Mouse (Mus musculus) adrenal gland, postnatal 14 days (tissue): ENCODE measurements at regions not wholly inside any gene's neighbourhood (a gene's known extent, or its start where the extent isn't known, plus 50 kb on each side); places are given as distances from the start of the nearest gene placed in this dataset.

Experiments
- DNase-seq: peaks from one replicate; pipeline ENCODE4 v3.0.0; 2021; ENCODE audit warnings: mixed read lengths

DNA sequence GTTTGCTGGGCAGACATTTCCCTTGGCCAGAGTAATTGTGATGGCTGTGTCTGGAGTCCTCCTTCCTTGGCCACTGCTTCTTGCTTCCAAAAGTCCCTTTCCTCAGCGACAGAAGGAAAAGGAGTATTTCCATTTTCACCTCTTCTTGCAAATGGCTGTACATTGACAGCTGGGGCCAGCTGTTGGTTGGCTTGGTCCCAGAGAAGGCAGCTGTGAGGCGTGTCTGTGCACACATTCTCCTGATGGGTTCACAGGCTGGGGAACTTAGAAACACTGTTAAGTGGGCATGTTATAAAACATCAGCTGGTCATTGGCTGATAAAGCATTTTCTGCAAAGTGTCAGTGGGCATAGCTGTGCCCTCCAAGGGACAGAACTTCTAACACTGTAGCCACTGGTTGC is 290.4 kb upstream of the Trpc7 start:
- DNase-seq: no peak

DNA sequence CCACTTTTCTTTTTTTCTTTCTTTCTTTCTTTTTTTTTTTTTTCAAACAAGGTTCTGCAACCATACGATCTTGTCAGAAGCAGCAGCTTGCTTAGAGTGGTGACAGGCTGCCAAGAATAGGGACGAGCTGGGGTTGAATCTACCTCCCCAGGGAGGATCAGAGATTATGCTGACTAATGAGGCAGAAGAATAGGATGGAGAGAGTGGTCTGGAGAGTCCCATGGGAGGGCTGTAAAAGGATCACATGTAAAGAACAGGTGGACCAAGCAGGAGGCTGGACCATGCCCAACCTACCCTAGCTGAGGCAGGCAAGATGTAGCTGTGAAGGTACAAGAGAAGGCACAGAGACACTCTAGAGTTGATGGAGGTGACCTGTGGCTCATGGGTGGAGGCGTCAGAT is 274.4 kb upstream of the Trpc7 start:
- no peak for DNase-seq

DNA sequence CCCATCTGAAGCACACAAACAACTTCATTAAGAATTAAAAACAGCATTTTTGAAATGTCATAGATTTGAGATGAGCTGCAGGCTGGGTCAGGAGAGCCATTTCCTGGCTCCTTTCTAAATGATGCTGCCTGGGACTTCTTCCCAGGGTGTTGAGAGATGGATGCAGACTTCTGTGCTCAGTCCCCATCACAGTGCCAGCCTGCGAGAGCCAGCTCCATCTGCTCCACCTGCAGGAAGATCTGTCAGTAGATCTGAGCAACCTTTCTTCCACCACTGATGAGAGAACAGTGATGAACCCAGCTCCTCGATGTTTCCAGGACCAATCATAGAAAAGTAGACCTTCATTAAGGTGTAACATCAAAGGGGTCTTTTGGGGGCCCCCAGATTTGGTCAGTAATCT is 273.8 kb upstream of the Trpc7 start:
- DNase-seq: no peak

DNA sequence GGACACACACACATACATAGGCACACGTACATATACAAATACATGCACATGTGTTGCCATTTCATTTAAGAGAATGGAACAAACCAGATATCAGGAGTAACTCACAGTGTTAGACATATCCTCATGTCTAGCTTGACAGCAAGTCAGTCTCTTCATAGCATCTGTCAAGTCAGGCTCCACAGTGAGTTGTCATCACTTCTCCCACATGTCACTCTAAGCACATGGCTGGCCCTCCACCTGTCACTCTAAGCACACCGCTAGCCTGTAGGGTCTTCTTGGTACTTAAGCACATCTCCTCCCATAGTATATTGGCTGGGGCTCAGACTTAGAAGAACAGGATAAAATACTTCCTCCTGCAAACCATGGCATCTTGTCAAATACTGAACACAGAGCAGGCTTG is 269.6 kb upstream of the Trpc7 start:
- DNase-seq: no peak

DNA sequence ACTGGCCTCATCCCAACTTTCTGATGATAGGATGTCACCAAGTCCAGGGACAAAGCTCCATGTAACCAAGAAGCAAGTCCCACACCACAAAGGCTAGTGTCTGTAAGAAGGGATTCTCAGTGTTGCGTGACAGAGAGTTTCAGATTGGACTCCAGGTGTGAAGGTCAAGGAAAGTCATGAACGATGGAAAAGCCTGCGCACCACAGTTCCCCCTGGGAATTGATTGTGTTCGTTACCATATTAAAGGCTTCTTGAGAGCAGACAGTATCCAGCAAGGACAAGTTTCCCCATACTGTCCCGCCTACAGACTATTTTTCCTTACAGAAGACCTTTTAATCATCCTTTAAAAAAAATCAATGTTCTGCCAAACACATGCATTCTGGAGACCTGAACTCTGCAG is 257.0 kb upstream of the Trpc7 start:
- DNase-seq: no peak

DNA sequence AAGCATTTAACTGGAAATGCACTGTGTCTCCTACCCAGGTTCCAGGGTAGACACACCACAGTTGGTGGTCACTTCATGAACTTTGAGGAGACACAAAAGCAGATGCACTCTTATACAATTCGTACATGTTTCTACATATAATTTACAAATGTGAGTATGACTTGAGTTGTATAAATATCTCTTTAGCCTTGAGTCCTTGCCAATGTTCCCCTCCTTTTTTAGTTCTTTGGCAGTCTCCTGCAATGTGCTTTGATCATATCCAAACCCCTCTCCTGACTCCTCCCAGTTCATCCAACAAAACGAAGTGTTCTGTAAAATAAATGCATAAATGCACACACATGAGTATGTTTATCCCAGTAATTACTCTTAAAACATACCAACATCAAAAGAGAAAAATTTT is 251.8 kb upstream of the Trpc7 start:
- DNase-seq: peak; percentile 6

DNA sequence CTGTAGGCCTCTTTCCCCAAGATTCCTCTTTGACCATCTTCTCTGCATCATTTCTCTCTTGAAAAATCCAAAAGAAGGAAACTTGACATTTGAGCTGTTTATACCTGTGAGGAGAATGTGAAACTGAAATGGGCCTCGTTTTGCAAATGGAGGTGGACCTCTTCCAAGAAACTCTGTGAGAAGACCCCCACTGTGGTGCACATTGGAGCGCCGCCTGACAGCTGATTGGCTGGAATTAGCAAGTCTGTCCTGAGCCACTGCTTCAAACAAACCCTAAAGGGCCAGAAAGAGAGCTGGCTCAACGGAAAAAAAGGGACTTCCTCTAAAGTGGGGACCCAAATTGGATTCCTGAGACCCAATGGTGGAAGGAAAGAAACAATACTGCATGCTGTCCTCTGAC is 250.9 kb upstream of the Trpc7 start:
- no peak for DNase-seq

DNA sequence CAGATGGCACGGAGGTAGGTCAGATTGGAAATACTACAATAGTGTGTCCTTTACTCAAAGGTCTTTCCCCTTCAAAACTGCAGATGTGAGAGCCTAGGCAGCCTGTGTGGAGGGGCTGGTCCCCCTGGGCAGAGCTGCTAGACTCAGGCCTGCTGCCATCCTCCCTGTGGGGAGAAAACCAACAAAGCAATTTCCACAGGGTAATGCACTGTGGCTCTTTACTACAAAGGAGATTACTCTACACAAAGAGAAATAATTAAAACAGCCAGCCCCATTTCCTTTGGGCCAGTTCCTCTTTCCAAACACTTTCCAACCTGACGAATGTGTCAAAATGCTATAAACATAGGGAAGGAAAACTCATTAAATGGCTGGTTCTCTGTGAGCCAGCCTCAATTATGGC is 250.0 kb upstream of the Trpc7 start:
- DNase-seq: no peak

DNA sequence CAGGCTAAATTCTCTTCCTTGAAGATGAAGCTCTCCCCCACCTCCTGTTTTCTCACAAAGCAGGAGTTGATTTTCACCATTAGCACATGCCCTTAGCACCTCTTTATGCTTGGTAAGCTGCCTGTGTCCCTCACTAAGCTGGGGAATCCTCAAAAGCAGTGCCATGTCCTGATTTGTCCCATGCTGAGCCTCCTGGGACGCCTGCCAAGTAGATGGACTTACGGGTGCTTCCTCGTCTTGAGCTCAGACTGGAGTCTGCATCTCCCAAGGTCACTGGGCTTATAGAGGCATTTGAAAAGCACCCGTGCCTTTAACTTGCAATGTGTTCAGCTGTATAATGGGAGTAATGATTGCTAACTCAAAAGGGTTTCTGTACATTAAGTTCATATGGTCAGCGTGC is 247.1 kb upstream of the Trpc7 start:
- peak; percentile 16 for DNase-seq

DNA sequence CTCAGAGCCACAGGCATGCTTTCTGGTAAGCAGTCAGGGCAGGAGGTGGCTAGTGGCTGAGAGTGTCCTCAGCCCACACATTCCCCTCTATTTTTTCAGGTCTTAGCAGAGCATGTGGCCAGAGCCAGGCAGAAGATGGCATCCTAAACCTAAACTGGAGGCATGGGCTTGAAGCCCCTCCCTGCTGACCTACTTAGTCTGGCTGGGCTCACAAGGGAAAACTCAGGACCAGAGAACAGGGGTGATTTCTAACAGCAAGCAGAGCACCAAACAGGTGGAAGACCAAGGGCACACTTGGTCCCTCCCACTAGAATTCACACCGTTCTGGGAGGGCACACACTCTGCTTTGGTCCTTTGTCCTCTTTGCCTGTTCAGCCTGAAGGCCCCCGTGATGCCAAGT is 246.6 kb upstream of the Trpc7 start:
- no peak for DNase-seq

DNA sequence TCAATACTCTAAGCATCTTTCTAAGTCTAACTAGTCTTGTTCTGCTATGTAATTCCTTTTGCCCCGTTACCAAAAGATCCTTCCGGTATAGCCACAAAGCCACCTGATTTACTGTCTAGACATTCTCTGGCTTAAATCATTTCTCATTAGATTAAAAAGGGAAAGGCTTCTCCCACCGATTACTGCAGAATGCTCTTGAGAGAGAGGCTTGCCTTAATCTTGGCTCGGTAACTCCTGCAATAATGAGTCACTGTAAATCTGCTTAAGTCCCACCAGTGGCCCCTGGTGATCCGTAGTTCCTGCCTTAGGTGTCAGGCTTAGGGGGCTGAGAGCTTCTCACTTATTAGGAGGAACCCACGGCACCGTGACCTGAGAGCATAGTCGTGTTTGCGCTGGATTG is 220.1 kb upstream of the Trpc7 start:
- DNase-seq: no peak

DNA sequence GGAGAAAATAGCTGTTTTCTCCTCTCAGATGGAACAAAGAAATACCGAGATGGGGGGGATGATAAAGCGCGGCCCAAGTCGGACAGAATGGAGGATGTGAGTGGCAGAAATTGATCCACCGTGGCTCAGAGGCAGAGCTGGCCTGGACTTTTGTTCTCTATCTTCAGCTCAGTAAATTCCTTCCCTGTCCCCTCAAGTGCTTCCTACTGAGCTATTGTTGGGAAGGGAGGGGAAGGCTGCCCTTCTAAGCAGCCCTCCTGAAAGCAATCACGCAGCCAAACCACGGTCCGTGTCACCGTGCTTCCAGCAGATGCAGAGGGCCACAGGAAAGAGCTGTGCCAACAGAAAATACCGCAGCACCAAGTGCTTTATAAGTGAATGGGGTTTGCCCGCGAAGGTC is 212.2 kb upstream of the Trpc7 start:
- DNase-seq: no peak

DNA sequence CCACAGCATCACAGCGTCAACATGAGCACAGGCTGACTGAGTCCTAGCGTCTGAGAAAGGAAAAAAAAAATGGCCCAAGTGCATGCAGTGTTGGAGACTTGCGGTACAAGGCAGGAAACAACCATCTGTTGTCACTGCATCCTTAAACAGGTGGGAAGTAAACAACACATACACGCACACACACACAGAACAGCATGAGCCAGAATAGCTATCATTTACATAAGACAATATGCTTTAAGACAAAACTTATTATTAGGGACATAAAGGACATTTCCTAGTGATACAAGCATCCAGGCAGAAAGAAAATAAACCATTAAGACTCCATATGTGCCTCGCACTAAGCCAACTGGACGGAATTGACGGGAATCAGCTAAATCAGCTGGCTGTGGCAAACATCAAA is 203.8 kb upstream of the Trpc7 start:
- no peak for DNase-seq

DNA sequence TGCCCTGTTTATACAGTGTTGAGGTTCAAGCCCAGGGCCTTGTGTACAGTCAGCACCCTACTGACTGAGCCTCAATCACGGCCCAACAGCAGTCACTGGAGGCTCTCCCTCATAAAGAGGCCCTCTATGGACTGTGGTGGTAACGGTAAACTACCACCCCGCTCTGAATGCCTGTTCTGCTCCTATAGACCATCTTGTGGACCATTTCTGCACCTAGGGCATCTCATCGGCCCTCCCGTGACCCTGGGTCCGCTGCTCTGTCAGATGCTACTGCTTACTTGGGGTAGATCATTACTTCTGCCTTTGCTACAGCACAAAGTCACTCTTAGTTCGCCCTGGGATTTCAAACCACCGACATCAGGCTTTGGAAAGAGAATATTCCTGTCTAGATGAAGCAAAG is 196.1 kb upstream of the Trpc7 start:
- no peak for DNase-seq

DNA sequence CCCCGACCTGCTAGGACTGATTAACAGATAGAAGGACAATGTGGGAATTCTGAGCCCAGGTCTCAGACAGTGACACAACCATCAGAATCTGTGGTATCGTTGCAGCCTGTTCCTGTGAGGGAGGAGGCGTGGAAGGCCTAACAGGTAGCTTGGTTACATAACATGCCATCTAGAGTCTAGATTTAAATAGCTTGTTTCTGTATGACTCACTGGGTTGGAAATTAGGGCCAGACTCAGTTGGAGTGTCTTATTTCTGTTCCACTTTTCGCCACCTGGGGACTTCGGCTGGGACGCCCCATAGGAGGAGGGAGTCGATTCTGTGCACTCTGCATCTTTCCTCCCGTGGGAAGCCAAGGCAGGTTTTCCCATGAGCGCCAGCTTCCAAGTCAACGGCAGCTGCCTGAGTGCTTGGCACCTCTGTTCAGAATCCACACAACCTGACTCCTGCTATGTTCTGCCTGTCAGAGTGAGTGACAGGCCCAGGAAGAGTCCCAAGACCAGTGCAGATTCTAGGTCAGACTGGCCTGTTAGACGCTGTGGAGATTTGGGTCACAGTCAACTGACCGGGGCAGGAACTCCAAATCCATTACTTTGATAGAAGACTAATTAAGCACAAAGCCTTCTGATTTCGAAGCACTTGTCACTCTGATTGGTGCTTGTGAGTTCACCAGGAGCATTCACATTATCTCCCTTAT is 193.7 kb upstream of the Trpc7 start:
- DNase-seq: no peak

DNA sequence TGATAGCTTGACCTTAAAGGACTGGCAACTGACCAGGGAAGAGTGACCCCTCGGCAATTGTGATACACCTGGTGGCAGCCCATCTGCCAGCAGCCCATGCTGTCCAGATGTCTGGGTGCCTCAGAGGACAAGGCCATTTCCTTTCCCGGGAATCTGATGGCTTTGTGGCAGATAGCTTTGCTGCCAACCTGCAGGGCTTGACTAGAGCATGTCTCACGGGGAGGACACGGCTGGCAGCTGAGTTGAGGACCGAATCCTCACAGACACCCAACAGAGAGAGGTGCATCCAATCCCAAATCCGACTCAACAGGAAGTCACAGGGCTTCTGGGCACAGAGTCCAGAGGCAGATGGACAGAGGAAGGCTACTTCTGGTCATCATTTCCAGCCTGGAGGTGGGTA is 192.2 kb upstream of the Trpc7 start:
- no peak for DNase-seq

DNA sequence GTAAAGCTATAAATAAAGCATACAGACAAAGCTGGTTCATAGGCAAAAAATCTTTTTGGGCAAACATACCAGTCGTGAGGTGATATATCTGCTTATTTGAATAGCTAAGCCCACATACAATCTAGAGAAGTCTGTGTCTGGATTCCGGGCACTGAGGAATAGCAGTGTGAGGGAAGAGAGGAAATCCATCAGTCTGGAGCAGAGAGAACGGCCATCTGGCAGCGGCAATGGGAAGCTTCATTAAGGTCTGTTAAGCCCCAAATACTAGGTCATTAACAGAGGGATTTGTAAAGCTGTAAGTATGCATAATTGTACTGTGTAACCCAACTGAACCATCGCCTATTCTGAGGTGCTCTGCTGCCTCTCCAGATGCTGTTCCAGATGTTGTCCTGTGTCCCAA is 191.6 kb upstream of the Trpc7 start:
- DNase-seq: no peak

DNA sequence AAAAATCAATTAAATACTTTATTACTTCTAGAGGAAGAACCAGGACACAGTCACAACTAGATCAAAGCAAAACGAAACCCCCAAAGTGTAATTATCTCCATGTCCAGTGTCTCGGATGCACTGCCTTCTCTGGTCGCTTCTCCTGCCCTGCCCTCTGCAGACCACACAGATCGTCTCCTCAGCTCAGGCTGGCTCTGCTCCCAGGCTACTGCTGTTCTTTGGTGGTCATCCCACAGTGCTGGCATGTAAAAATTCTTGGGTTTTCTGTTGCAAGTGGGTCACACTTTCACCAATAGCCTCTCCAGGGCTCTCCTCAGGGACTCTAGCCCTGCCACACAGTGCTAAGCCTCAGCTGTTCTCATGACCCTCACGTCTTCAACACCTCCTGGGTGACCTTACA is 188.0 kb upstream of the Trpc7 start:
- DNase-seq: no peak

DNA sequence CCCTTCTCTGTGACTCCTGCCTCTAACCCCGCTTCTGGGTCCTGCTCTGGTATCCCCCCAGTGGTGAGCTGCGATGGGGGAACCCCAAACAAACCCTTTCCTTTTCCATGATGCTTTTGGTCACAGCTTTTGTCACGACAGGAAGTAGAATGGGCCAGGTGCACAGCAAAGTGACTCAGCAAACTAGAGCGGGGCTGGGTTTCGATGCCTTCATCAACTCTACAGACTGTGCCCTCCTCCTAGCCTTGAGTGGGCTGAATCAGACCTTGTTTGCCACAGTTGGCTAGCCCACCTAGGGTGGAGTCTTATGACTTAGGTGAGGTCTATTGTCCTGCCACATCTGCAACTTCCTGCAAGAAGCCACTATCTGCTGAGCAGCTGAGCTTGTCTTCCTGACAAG is 174.7 kb upstream of the Trpc7 start:
- no peak for DNase-seq

DNA sequence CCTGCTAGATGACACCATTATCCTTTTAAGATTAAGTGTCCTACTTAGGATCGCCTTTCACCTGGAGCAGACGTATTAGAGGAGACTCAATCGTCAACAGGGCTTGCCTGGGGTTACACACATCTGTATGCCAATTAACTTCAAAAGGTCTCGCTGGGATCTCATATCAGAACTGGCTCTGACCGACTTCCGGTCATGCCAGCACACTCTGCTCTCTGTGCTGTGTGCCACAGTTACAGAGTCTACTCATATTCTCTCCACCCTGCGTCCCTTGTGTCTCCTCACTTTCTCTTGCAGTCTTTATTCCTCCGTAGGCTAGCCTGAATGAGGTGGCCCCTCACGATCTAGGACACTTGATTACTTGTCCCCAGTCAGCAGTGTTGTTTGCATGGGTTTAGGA is 165.9 kb upstream of the Trpc7 start:
- no peak for DNase-seq

DNA sequence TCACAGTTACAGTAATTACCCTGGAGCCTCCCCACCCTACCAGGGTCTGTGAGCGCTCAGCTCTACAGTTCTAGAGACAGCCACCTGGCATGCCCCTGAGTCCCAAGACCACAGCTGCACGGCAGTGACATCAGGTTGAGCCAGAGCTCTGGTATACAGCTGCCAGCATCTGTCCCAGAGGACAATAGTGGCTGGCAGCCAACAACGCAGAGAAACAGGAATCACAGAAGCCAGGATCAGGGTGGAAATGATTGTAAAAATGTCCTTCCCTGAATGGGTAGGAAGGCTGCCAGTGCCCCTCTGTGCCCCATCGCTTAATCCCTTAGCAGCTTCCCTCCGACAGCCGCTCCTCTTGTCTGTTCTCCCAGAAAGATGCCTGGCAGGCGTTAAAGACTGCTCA is 165.3 kb upstream of the Trpc7 start:
- no peak for DNase-seq

DNA sequence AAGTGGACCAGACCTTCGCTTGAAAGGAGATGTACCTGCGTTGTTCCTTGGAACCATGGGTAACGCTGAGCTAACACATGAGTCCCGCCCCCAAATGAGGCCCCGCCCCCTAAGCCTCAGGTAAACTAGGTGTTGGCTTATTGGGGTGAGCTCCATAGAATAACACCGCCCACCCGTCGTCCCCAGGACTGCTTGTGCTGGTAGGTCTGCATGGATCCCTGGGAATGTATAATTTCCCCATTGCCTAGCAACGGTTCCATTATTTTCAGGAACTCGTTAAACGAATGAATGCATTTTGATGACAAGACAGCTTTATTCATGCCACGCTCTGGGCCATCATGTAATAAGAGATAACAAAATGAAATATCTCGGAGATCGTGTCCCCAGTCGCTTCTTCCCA is 161.0 kb upstream of the Trpc7 start:
- no peak for DNase-seq

DNA sequence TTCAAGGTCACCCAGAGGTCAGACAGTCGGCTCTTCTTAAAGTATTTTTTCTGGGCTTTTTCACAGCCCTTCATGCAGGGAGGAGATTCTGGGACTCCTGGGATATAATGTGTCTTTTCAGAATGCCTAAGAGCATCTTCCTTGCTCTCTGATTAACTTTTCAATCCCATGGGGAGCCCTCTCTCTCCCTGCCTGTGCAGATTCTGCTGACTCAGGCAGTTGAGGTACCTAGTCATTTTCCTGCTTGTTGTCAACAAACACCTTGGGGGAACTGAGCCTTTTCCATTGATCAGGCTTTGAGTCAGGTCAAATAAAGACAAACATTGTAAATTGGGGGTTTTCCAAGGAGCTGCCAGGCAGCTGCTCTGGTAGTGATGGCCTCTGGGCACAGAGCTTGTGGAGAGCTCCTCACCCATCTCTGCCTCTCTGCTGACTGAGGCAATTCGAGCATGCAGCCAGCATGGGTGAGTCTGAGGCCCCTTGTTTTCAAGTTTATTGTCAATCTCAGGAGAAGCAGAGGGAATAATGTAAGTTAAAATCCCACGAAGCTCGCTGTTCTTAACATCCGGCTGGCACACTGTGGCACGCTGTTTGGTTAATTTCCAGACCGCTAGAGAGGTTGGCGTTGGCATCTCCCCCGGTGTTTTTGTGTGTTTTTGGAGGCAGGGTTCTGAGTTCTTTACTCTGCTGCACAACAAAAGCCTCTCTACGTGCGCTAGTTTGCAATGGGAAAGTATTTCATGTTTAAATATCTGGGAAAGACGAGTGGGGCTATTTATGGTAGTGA is 159.8 kb upstream of the Trpc7 start:
- no peak for DNase-seq

DNA sequence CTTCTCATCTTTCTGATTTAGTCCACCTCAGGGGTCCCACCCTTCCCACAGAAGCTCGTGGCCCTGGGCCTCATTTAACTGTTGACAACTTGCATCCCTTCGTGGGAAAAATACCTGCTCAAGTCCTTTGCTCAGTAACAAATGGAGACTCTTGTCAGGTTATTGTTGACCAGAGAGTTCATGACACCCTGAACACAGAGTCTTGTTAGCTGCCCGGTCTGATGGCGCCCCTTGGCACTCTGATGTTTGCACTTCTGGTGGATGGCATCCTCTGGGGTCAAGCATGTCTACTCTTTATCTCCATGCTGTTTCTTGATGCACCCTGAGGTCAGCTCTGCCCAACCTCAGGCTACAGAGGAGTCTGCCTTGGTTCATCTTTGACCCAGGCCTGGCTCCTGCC is 157.6 kb upstream of the Trpc7 start:
- no peak for DNase-seq
